Mouse (Mus musculus) CH12.LX (cell line): Measurements from ENCODE around the gene Atp13a3. TPM values are rescaled to one million over a fixed set of nuclear protein-coding genes. Genes with fewer than 3 reads are reported as not detected.

Experiments
- DNase-seq: peaks from one replicate; pipeline ENCODE4 v3.0.0-alpha.2; 2013; ENCODE audit errors: extremely low read depth
- H3K27ac ChIP-seq: 2 replicates; pipeline ENCODE4 v1.5.1; 2012; ENCODE audit warnings: low read depth, mild to moderate bottlenecking, control low read depth, moderate library complexity; ENCODE audit not compliant: insufficient read depth
- H3K27me3 ChIP-seq: replicated peaks from 2 replicates; pipeline ENCODE3; 2012; ENCODE audit warnings: inconsistent platforms
- H3K36me3 ChIP-seq, 2 experiments: replicated peaks in 1 of 2; 2 replicates each; pipeline versions ENCODE3 to v1.6.1; 2012; ENCODE audit warnings: inconsistent platforms in 1 of 2, low read length in 1 of 2, mild to moderate bottlenecking in 1 of 2, mixed read lengths in 1 of 2, moderate library complexity in 1 of 2; ENCODE audit not compliant: control insufficient read depth in 1 of 2, insufficient read depth in 1 of 2
- H3K4me1 ChIP-seq, 2 experiments: 2 replicates each; pipeline ENCODE4 v1.6.1; 2012; ENCODE audit warnings: inconsistent platforms in 1 of 2, moderate library complexity in 1 of 2; ENCODE audit not compliant: insufficient read depth in 2 of 2, control insufficient read depth in 1 of 2
- H3K4me2 ChIP-seq: 2 replicates; pipeline ENCODE4 v1.6.1; 2012; ENCODE audit warnings: low read depth, mild to moderate bottlenecking, control low read depth; ENCODE audit not compliant: poor library complexity, insufficient read depth, severe bottlenecking
- H3K4me3 ChIP-seq, 3 experiments: fragments of 150-350 bp in 1 of 3; sonication (generic) in 1 of 3; replicated peaks in 1 of 3; 2 replicates each; pipeline versions ENCODE3 to v1.5.1; 2011 to 2012; ENCODE audit warnings: low read depth in 2 of 3, low read length in 2 of 3, mild to moderate bottlenecking in 2 of 3, moderate library complexity in 2 of 3, control low read depth in 1 of 3, improper control_type of control experiment in 1 of 3, inconsistent platforms in 1 of 3, mixed read lengths in 1 of 3; ENCODE audit not compliant: poor library complexity in 1 of 3
- H3K79me2 ChIP-seq: replicated peaks from 2 replicates; pipeline ENCODE4 v1.6.1; 2012; ENCODE audit warnings: mild to moderate bottlenecking, moderate library complexity; ENCODE audit not compliant: control insufficient read depth, poor library complexity, insufficient read depth, severe bottlenecking; ENCODE audit errors: extremely low read depth
- H3K9ac ChIP-seq: 2 replicates; pipeline ENCODE4 v1.6.1; 2012; ENCODE audit warnings: low read depth, mild to moderate bottlenecking, control low read depth, moderate library complexity; ENCODE audit not compliant: insufficient read depth
- H3K9me3 ChIP-seq: replicated peaks from 2 replicates; pipeline ENCODE3; 2012; ENCODE audit warnings: low read length, inconsistent platforms, mixed read lengths
- BHLHE40 ChIP-seq: IDR thresholded peaks from 2 replicates; pipeline ENCODE4 v1.6.1; 2011; ENCODE audit warnings: mild to moderate bottlenecking, low read depth, low read length, improper control_type of control experiment
- CHD1 ChIP-seq: IDR thresholded peaks from 2 replicates; pipeline ENCODE4 v1.6.1; 2012; ENCODE audit warnings: low read depth, low read length, improper control_type of control experiment, inconsistent platforms
- CHD2 ChIP-seq: IDR thresholded peaks from 2 replicates; pipeline ENCODE4 v1.6.1; 2011; ENCODE audit warnings: low read length, improper control_type of control experiment
- CTCF ChIP-seq, 2 experiments: IDR thresholded peaks in 1 of 2; conservative IDR thresholded peaks in 1 of 2; 2 replicates each; pipeline ENCODE4 v1.5.1; 2011 to 2012; ENCODE audit warnings: low read depth in 2 of 2, low read length in 2 of 2, improper control_type of control experiment in 1 of 2, inconsistent platforms in 1 of 2, mild to moderate bottlenecking in 1 of 2, moderate library complexity in 1 of 2
- ELF1 ChIP-seq: IDR thresholded peaks from 2 replicates; pipeline ENCODE4 v1.6.1; 2014; ENCODE audit warnings: low read depth, mild to moderate bottlenecking, inconsistent platforms, low read length, improper control_type of control experiment
- EP300 ChIP-seq: IDR thresholded peaks from 2 replicates; pipeline ENCODE4 v1.6.1; 2011; ENCODE audit warnings: low read length, improper control_type of control experiment
- ETS1 ChIP-seq: conservative IDR thresholded peaks from 2 replicates; pipeline ENCODE4 v1.6.1; 2012; ENCODE audit warnings: low read depth, mild to moderate bottlenecking, inconsistent platforms, low read length, improper control_type of control experiment, moderate library complexity
- GABPA ChIP-seq: IDR thresholded peaks from 2 replicates; pipeline ENCODE4 v1.6.1; 2012; ENCODE audit warnings: low read depth, low read length, improper control_type of control experiment, inconsistent platforms; ENCODE audit not compliant: insufficient replicate concordance
- IRF4 ChIP-seq: IDR thresholded peaks from 2 replicates; pipeline ENCODE4 v1.6.1; 2014; ENCODE audit warnings: low read depth, mild to moderate bottlenecking, inconsistent platforms, low read length, improper control_type of control experiment
- JUN ChIP-seq: IDR thresholded peaks from 2 replicates; pipeline ENCODE4 v1.6.1; 2011; ENCODE audit warnings: low read depth, mild to moderate bottlenecking, low read length, improper control_type of control experiment, moderate library complexity; ENCODE audit not compliant: insufficient read depth
- MAX ChIP-seq: IDR thresholded peaks from 2 replicates; pipeline ENCODE4 v1.6.1; 2011; ENCODE audit warnings: low read length, improper control_type of control experiment
- MAZ ChIP-seq: IDR thresholded peaks from 2 replicates; pipeline ENCODE4 v1.6.1; 2012; ENCODE audit warnings: low read depth, mild to moderate bottlenecking, inconsistent platforms, low read length, improper control_type of control experiment, moderate library complexity
- MXI1 ChIP-seq: IDR thresholded peaks from 2 replicates; pipeline ENCODE4 v1.6.1; 2011; ENCODE audit warnings: mild to moderate bottlenecking, low read depth, low read length, improper control_type of control experiment
- MYC ChIP-seq: IDR thresholded peaks from 2 replicates; pipeline ENCODE4 v1.6.1; 2011; ENCODE audit warnings: low read depth, mild to moderate bottlenecking, improper control_type of control experiment, low read length
- NELFE ChIP-seq: IDR thresholded peaks from 2 replicates; pipeline ENCODE4 v1.6.1; 2011; ENCODE audit warnings: low read depth, low read length, improper control_type of control experiment
- RAD21 ChIP-seq: IDR thresholded peaks from 2 replicates; pipeline ENCODE4 v1.6.1; 2011; ENCODE audit warnings: low read depth, mild to moderate bottlenecking, low read length, improper control_type of control experiment, moderate library complexity
- RCOR1 ChIP-seq: conservative IDR thresholded peaks from 2 replicates; pipeline ENCODE4 v1.6.1; 2012; ENCODE audit warnings: low read depth, mild to moderate bottlenecking, inconsistent platforms, low read length, improper control_type of control experiment
- TCF12 ChIP-seq: IDR thresholded peaks from 2 replicates; pipeline ENCODE4 v1.6.1; 2014; ENCODE audit warnings: low read depth, mild to moderate bottlenecking, inconsistent platforms, low read length, improper control_type of control experiment
- UBTF ChIP-seq: IDR thresholded peaks from 2 replicates; pipeline ENCODE4 v1.6.1; 2012; ENCODE audit warnings: low read depth, mild to moderate bottlenecking, inconsistent platforms, low read length, improper control_type of control experiment, moderate library complexity
- USF1 ChIP-seq: IDR thresholded peaks from 2 replicates; pipeline ENCODE4 v1.6.1; 2014; ENCODE audit warnings: low read depth, mild to moderate bottlenecking, inconsistent platforms, low read length, improper control_type of control experiment
- USF2 ChIP-seq: conservative IDR thresholded peaks from 2 replicates; pipeline ENCODE4 v1.6.1; 2011; ENCODE audit warnings: low read depth, low read length, improper control_type of control experiment
- ZC3H11A ChIP-seq: IDR thresholded peaks from 2 replicates; pipeline ENCODE4 v1.6.1; 2012; ENCODE audit warnings: low read depth, mild to moderate bottlenecking, inconsistent platforms, low read length, improper control_type of control experiment
- ZKSCAN1 ChIP-seq: IDR thresholded peaks from 2 replicates; pipeline ENCODE4 v1.6.1; 2012; ENCODE audit warnings: low read depth, inconsistent platforms, low read length, improper control_type of control experiment, borderline replicate concordance
- ZMIZ1 ChIP-seq: IDR thresholded peaks from 2 replicates; pipeline ENCODE4 v1.6.1; 2012; ENCODE audit warnings: low read depth, mild to moderate bottlenecking, inconsistent platforms, low read length, improper control_type of control experiment
- ZNF384 ChIP-seq: IDR thresholded peaks from 2 replicates; pipeline ENCODE4 v1.6.1; 2012; ENCODE audit warnings: low read depth, low read length, improper control_type of control experiment, inconsistent platforms
- dilution Hi-C: fragments of 300-500 bp; cut with MboI; formaldehyde crosslinking; loops from 2 replicates; pipeline ENCODE4 v1.14.3; 2020; ENCODE audit warnings: low sequenced_read_pairs; ENCODE audit not compliant: extremely low pct_unique_long_range_greater_than_20kb, extremely low pct_ligation_motif_present
- in situ Hi-C: fragments of 300-500 bp; cut with MboI; formaldehyde crosslinking; loops from 3 replicates; pipeline ENCODE4 v1.14.3; 2019; ENCODE audit warnings: low sequenced_read_pairs, low pct_ligation_motif_present, low pct_unique_long_range_greater_than_20kb, mixed read lengths
- polyA plus RNA-seq: library from polyadenylated mRNA; unstranded; fragments of >175 nt; gene quantifications from 2 replicates; pipeline ENCODE4 v1.2.1, GENCODE M21; 2012; ENCODE audit warnings: low read depth; ENCODE audit not compliant: insufficient read length
- total RNA-seq, 2 experiments: library from RNA; depleted of rRNA; stranded (reverse); fragments of 300-350 nt in 1 of 2; fragments of >200 nt in 1 of 2; gene quantifications; 2 replicates each; pipeline ENCODE4 v1.2.3; 2012 to 2014

The Atp13a3 gene
- total and polyA plus RNA-seq, 3 experiments: 46.7 to 73.0 (median 49.9) TPM

- TF ChIP-seq ZKSCAN1 (no peak), TCF12 (no peak), ETS1 (no peak), ELF1 (no peak), CHD1 (no peak), GABPA (no peak), MXI1 (no peak), RAD21 (no peak), UBTF (no peak), USF2 (no peak), NELFE (no peak), CHD2 (no peak), MAZ (no peak), ZMIZ1 (no peak), JUN (no peak), RCOR1 (no peak), CTCF (conservative IDR thresholded peaks at IDR 0.05 in 1 of 2, IDR thresholded peaks at IDR 0.05 in 1 of 2; ENCODE audit: low read depth in 2 of 2, low read length in 2 of 2) (no peak), USF1 (no peak)
- DNase-seq: no peak
- Histone ChIP-seq H3K9me3 (no peaks in the 10 kb centered on the region), H3K9ac (no peak overlapping the region), H3K27ac (no peak overlapping the region), H3K4me1 (peaks cover 4 to 42% of the 10 kb centered on the region in 2 experiments), H3K36me3 (no peaks in the 10 kb centered on the region), H3K79me2 (no peaks in the 10 kb centered on the region), H3K27me3 (no peaks in the 10 kb centered on the region), H3K4me3 (no peak overlapping the region), H3K4me2 (no peak overlapping the region)
- dilution Hi-C loops (no loop called here), in situ Hi-C loops (loop anchor here (25.0 kb wide), 2 partner anchors 789 to 1089 kb away; no protein-coding TSS in a partner anchor)
Measured at GRCm38 (mm10) chr16:30273065-30273464, 132.7 kb downstream of the Atp13a3 start.

GRCm38 (mm10) chr16:30271941-30272595 lies 133.7 kb downstream of the Atp13a3 start:
- peak; percentile 71 for TF ChIP-seq MAX
- TF ChIP-seq BHLHE40: peak; percentile 45
- 0 out of 2 replicates have a peak, but pooled peaks have one; percentile 46 for TF ChIP-seq MAZ
- 0 out of 2 replicates have a peak, but pooled peaks have one; percentile 50 for TF ChIP-seq RCOR1
- no peak for TF ChIP-seq TCF12
- no peak for TF ChIP-seq ZC3H11A
- peak; percentile 91 for TF ChIP-seq ZNF384
- peak; percentile 81 for TF ChIP-seq IRF4
- TF ChIP-seq EP300: peak; percentile 75
- TF ChIP-seq MYC: peak; percentile 53; the same call in 1 of the 2 replicates
- peak; percentile 63 for TF ChIP-seq ETS1
- Histone ChIP-seq H3K36me3 (no peaks in the 10 kb centered on the region), H3K79me2 (no peaks in the 10 kb centered on the region), H3K4me1 (peaks cover 4 to 35% of the 10 kb centered on the region in 2 experiments), H3K9me3 (no peaks in the 10 kb centered on the region), H3K9ac (no peak overlapping the region), H3K4me2 (peak overlapping the region; percentile 46), H3K27ac (no peak overlapping the region), H3K4me3 (no peak overlapping the region), H3K27me3 (no peaks in the 10 kb centered on the region)
- dilution Hi-C loops (no loop called here), in situ Hi-C loops (loop anchor here (25.0 kb wide), 2 partner anchors 790 to 1090 kb away; no protein-coding TSS in a partner anchor)
- peak; percentile 71 for DNase-seq
